Mouse (Mus musculus) C2C12 (cell line): ENCODE measurements around the gene Gm20708.

Experiments
- CTCF ChIP-seq: IDR thresholded peaks from one replicate; pipeline ENCODE4 v1.5.1; 2011; ENCODE audit not compliant: control insufficient read depth, insufficient read depth, insufficient read length
- MAX ChIP-seq: IDR thresholded peaks from one replicate; pipeline ENCODE4 v1.6.1; 2011; ENCODE audit warnings: mild to moderate bottlenecking, control low read depth
- MYOG ChIP-seq: IDR thresholded peaks from one replicate; pipeline ENCODE4 v1.6.1; 2011; ENCODE audit not compliant: control insufficient read depth, insufficient read length; ENCODE audit errors: extremely low read depth

DNA sequence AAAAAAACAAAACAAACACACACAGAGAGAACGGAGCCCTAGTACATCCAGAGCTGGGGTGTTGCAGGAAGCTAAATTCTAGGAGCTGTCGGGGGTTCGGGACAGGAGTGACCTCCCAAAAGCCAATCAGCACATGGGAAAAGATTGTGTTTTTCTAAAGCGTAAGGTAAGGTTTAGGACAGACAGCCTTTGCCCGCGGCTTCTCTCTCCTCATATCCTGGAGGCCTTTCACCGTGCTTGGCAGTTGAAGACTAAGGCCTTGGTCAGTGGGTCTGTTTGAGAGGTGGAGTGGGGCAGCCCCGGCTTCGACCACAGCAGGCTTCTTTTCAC is 26.8 kb upstream of the Gm20708 start:
- no peak for TF ChIP-seq MAX
- no peak for TF ChIP-seq CTCF
- no peak for TF ChIP-seq MYOG
